Mouse (Mus musculus): ENCODE measurements around the gene Cog1.

Cog1 gene

DNA sequence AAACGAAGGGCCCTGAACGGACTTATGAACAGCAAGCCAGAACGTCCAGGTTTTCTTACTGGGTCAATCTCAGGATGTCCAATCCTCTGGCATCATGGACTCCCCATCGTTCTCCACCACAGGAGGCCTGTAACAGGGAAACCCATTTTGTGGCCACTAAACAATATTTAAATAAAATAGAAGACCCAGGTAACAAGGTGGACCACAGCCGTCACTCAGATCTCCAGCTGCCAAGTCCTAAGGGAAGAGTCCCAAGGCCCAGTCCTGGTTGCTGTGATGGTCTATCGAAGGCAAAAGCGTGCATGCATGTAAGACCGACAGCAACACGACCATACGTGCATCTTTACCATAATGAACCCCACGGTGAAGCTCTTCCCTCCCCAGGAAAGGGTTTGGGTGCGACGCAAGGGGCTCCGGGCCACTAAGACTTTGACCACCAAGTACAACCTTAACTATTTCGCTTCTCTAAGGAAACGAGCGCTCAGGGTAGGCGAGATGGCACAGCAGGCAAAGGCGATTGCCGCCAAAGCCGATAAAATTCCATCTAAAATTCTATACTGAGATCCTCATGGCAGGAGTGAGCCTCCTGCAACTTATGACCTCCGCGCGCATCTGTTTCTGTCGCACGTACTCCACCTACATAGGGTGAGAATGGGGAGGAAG, at the start of gene Cog1:
Cog1 (plus strand) TSS at position 480 of the 663 bp plus-strand sequence.
- no peak for DNase-seq (ENCODE audit: low spot score)

DNA sequence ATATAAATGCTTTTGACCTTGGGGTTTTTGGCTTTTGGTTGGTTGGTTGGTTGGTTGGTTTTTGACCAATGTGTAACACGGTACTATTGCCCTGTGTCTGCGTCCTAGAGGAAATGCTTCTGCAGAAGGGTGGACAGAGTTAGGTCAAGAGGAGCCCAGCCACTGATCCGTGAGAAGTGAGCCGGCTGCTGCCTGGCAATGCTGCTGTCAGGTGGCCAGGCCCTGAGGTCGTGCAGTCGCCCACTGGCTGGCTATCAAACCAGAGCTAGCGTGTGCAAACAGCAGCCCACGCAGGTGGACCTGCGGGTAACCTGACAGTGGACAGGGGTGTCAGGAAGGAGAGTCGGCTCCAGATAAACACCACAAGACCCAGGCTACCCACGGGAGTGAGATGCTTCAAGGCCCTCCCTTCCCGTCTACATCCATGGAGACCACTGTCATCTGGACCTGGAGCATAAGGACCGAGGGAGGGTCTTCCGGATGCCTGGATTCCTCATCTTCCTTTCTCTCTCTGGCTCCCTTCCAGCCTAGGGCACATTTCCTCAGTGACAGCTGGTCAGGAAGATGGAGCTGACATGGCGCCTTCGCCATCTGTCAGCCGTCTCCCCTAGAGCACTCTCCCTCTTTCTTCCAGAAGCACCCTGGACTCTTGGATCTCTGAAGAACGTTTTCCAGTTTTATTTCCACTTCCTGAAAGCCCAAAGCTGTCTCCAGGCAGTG, 48.3 kb upstream of the Cog1 start:
- DNase-seq (ENCODE audit: low spot score) = no peak

DNA sequence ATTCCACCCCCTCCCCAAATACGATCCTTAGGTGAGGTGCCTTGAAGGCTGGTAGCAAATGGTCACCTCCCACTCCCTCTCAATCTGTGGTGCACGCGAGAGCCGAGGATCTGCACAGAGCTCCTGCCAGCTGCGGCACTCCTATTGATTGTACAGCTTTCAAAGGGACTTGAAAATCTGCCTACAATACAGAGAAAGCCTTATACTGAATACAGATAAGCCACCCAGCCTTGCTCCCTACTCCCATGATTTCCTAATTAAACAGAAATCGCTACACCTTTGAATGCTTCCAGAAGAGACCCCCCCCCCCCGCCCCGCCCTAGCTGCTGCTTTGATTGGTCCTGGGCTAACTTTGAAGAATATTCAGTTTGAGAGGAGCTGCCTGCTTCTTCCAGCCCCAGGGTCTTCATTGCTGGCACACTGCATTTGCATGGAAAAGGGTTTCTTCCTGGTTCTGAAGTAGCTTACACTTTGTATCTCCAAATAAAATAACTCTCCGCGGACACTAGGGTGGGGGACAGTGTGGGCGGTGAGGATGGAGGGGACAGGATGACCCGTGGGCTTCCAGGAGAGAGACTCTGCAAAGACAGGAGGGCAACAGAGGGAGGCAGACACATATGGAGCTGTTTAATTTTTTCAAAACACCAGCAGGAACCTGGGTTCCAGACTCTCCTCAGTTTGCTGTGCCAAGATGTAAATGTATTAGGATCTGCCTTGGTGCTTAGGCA, 47.2 kb upstream of the Cog1 start:
- no peak for DNase-seq (ENCODE audit: low spot score)

DNA sequence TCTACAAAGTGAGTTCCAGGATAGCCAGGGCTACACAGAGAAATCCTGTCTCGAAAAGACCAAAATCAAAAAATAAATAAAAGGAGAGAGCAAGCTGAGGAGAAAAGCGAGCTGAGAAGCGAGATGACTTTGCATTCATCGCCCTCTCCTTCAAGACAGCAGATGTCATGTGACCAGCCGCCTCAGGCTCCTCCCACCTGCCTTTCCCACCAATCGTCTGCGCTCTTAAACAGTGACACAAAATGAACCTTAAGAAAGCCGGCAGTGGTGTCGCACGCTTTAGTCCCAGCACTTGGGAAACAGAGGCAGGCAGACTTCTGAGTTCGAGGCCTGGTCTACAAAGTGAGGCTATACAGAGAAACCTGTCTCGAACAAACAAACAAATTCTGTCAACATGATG, 41.4 kb upstream of the Cog1 start:
- no peak for DNase-seq (ENCODE audit: low spot score)

DNA sequence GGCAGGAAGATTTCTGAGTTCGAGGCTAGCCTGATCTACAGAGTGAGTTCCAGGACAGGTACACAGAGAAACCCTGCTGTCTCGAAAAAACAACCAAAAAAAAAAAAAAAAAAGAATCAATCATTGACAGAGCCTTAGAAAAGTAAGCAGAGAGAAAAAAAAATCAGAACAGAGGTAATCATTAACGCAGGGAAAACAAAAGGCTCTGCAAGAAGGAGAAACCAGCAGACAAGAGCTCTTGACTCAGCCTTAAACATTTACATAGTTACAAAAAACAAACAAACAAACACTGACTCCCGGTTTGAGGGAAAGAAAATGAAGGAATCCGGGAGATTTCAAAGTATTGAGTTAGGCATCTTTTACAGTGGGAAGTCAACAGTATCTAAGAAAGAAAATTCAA, 39.4 kb upstream of the Cog1 start:
- no peak for DNase-seq (ENCODE audit: low spot score)

DNA sequence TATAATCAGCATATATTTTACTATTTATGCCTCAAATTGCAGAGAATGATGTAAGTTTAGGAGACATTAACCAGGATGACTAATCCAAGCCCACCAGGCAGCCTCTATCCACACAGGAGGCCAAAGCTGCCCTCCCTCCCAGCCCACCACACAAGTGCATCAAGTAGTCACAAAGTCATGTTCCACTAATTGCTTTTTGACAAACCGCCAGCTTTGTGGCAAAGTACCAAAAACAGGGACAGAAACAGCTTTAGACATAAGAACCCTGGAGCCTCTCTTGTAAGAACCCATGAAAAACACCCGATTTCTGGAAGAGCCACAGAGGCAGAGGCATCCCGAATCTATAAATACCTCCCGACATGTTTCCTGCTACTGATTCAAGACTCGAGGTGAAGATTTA, 38.7 kb upstream of the Cog1 start:
- no peak for DNase-seq (ENCODE audit: low spot score)

DNA sequence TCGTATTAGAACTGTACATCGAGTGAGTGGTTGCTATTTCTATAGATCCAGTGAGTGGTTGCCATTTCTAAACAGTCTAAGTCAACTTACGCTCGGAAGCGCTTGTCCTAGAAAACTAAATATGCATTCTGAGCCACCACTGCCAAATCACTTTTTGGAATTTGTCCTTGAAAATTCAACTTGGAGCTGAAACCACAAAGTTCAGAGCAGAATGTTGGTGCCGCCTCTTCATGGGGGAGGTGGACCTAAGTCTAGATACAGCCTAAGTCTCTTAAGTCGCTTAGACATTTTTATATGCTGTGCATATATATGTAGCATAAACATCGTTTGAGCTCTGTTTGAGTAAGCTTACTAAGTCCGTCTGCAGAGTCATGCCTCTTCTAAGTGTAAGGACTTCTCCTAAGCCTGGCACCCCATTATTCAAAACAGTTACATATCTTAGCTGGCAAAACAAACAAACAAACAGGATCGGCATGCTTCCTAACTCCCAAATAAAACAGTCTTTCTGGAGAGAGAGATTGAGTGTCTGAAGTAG, 37.8 kb upstream of the Cog1 start:
- no peak for DNase-seq (ENCODE audit: low spot score)

DNA sequence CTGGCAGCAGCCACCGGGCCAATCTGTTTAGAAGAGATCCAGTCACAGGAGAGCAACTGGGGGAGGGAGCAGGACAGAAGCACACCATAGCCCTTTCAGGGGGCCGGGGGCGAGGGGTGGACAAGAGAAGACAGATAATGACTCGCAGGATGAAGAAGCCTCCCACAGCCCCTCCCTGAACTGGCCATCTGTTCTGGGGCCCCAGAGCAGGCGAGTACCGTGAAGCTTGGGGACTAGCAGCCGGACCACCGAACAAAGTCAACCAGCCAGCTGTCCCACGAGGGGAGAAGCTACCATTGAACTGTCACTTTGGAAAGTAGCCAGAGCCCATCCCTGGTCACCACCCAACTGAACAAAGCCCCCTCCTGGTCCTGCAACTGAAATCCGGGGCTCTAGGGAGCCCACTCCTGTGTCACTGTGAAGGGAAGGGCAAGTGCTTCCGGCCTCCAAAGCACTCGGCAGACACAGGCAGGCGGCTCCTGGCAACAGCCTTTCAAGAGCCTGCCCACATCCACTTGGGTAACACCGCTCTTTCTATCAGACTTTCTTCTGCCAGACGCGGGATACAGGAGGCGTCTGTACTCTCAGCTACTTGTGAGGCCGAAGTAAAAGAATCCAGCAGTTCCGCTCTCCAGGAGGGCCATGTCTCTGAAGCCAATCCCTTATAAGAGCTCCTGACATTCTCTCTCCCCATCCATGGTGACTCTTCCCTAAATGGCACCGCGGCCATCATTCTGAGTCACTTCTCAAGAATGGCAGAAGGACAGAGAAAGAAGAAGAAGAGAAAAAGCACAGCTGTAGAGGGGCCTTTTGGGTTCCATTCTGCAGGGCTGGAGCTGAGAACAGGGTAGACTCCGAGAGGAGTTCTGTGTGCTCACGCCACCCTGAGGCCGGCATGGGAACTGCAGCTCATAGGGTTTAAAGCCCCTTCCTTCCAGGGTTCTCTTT, 37.0 kb upstream of the Cog1 start:
- DNase-seq (ENCODE audit: low spot score) = no peak

DNA sequence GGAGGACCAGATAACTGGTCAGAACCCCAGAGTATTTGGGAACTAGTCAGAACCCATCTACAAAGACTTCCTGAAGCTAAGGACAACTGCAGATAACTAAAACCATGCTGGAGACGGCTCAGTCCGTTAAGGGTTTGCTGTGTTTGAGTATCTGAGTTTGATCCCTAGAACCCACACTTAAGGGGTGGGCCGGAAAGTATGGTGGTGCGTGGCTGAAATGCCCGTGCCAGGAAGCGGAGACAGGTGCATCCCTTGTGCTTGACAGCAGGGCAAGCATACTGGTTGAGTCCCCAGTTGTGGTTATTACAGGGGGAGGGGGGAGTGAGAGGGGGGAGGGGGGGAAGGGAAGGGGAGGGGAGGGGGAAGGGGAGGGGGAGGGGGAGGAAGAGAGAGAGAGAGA, 34.5 kb upstream of the Cog1 start:
- no peak for DNase-seq (ENCODE audit: low spot score)

DNA sequence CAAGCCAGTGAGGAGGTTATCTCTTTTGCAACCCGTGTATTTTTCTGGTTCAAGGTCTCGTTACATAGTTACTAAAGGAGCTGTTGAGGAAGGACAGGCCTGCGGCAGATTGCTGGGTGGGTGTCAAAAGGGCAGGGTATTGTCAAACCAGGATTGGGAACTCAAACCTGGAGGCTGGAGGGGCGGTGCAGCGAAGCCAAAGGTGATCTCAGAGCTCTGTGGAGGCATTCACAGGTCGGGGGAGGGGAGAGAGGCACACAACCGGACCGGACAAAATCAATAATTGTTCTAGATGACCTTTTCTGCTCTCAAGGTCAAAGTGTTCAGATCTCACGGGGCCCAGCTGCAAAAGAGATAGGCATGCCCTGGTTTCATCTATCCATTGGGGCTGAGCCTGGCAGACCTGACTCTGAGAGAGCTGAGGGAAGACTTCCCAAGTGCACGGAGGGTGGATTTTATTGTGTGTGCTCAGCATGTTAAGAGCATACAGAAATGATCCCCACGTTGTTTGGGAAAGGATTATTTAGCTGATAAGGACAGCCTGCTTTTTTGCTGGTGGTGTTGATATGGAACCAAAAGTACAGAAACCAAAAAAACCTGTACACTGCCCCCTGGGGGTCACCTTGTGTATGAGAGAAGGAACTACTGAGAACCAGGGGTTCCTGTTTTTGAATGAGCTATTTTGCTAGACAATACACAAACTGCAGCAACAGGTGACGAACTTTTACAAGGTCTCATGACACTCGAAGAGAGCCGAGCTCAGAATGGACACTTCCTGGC, 31.6 kb upstream of the Cog1 start:
- peak; percentile 21 for DNase-seq (ENCODE audit: low spot score)

DNA sequence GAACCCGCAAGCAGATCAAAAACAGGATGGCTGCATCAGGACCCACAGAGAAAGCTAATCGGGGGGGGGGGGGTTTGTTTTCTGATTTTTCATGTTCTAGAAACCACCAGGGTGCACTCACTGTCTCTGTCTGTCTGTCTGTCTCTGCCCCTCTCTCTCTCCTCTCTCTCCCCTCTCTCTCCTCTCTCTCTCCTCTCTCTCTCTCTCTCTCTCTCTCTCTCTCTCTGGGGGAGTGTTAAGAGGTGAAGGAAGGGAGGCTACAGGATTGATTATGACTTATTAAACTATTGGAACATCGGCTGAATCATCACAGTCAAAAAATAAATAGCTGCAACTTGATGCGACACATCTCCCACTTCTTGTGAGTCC, 30.7 kb upstream of the Cog1 start:
- DNase-seq (ENCODE audit: low spot score) = no peak

DNA sequence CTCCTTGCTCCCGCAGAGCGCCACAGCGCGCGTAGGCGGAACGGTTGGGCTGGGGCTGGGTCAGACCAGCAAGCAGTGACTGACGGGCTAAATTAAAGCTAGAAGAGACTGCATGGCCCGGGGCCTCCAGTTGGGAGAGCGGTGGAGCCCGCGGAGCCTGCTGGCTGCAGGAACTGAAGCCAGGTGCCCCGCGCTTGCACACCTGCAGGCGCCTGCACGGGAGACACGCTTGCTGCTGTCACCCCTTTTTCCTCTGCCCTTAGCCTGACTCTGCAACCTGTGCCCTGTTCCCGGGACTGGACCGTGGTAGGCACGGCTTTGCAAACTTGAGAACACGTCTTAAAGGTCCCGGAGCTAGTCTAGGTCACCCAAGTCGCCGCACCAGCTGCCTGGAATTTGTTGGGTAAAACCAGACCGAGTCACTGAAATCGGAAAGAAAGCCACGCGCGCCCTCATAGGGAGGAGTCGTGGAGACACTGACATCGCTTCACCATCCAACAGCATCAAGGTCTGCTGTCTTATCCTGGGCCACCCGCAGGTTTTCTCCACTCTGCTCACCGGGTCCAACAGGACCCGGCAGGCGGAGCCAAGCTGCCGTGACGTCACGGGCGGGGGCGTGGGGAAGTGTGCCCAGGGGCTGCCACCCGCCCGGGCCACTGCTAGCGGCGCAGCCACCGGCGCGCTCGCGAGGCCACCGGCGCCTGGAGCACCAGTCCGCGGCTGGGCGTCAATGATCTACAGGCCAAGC, 30.1 kb upstream of the Cog1 start, which contains the start of gene Sstr2:
Sstr2 (plus strand) TSS at position 671 of the 748 bp plus-strand sequence.
- peak; percentile 28 for DNase-seq (ENCODE audit: low spot score)

DNA sequence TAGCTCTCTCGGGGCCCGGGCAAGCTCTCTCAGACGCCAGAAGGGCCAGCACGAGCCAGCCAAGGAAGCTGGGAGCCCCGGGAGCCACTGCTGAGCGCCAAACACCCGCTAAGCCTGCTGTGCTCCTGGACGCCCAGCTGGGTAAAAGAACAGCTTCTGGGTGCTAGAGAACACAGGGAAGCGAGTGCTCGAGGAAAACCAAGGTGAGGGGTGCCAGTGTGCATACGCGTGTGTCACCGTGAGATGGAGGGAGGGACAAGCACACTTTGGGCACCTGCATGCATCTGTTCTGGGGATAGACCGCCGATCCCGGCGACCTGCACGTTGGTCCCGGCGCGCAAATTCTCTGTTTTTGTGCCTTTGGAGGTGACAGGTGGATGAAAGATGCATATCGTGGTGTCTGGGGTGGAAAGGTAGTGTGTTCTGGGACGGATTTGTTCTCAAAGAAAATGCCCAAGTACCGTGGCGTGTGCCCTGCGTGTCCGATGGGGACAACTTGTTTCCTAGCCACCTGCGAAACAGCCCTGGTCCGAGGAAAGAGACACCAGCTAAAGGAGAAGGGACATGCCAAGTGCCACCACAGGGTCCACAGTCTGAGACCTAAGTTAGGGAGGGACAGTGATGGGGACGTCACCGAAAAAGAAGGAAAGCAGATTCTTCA, 29.4 kb upstream of the Cog1 start:
- DNase-seq (ENCODE audit: low spot score) = no peak

DNA sequence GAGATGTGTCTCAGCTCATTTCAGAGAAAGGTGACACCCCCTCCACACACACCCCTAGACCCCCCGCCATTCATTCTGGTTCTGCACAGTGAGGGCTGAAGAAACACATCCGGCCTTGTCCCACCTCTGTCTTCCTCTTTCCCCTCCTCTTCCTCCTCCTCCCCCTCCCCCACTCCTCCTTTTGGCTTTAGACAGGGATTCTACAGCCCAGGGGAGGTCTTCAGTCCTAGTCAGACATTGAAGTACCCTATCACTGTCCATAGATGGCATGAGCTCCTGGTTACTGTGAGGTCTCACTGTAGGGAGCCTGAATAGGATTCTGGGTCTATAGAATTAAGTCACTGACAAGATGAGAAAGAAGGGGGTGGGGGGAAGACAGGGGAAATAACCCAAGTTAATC, 28.0 kb upstream of the Cog1 start:
- no peak for DNase-seq (ENCODE audit: low spot score)

DNA sequence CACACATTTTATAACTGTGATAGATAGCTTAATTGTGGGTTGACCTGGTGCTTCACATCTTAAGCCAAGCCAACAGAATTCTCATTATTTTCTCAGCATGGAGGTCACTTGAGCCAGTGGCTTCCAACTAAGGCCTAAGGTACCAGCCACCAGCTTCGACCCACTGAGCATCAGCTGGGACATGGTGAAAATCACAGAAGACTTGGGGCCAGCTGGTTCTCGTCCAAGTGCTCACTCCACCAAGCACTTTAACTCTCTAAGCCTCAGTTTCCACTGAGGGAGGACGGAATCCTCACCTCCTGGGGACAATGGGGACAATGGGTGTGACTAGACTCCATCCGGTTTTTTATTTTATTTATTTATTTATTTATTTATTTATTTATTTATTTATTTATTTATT, 26.9 kb upstream of the Cog1 start:
- no peak for DNase-seq (ENCODE audit: low spot score)

DNA sequence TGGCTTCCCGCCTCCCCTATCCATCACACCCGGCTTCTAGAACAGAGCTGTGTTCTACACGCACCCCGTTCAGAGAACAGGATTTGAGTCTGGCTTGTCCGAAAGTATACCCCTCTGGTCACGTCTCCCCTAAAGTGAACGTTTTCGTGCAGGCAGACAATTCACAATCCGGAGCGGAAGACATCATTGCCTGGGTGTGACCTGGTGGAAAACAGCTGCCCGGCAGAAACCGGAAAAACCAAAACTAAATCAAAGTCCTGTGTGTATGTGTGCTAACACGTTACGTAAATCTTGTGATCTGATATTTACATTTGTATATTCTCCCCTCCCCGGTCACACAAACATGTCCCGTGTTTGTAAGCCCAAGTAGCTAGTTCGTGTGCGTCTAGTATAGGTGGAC, 23.5 kb upstream of the Cog1 start:
- no peak for DNase-seq (ENCODE audit: low spot score)

DNA sequence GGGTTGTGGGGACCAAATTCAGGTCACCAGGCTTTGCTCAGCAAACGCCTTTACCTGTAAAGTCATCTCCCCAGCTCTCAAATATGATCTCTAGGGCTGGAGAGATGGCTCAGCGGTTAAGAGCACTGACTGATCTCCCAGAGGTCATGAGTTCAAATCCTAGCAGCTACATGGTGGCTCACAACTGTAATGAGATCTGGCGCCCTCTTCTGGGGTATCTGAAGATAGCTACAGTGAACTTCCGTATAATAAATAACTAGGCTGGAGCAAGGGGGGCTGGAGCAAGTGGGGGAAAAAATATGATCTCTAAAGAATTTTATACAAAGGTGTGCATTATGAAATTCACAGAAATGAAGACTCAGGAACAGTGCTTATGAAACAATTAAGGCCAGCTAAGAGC, 21.2 kb upstream of the Cog1 start:
- DNase-seq (ENCODE audit: low spot score) = no peak

DNA sequence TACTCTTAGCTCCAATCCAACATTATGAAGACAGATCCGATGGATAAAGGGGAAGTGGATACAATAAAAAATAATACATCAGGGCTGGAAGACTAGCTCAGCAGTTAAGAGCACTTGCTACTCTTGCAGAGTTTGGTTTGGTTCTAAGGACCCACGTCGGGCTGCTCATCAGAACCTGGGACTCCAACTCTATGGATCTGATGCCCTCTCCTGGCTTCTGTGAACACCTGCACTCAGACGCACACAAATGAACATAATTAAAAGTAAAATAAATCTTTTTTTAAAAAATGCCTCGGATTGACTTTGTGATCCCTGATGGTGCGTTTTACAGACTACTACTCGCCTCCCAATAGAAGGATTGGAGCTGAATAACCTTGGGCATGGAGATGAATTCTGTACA, 18.3 kb upstream of the Cog1 start:
- no peak for DNase-seq (ENCODE audit: low spot score)

DNA sequence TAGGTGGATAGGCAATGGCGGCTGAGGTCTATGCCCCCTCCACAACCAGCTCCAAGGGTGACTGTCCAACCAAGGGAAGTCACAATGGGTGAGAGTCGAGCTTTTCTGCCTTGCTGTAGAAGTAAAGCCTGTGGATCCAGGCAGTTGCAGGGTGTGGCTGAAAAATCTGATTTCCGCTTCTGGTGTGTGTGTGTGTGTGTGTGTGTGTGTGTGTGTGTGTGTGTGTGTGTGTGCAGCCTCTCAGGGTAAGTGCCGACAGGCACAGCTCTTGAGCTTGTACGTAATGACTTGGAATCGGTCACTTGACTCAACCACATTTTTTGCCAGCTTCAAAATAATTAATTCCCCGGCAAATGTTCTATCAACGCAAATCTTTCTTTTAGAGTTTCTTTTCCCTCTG, 17.7 kb upstream of the Cog1 start:
- DNase-seq (ENCODE audit: low spot score) = no peak

DNA sequence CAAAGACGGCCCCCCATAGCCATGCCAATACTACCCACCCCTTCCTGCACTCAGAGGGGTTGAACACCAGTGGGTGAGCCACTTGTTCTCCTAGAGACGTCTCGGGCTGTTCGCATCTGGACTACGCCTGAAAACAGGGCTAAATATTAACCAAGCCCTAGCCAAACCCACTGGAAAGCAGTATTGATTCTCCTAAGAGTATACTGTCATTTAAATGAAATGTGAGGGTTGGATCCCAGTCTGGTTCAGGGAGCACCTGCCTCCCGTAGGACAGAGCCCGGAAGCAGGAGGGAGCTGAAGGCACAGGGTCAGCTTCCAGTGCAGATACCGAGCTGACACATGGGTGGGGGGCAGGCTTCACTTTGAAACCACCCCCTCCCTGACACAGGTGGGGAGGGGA, 17.1 kb upstream of the Cog1 start:
- DNase-seq (ENCODE audit: low spot score) = no peak

Measured in ovary, postnatal 10 days (tissue).